In the genomic region with DNA sequence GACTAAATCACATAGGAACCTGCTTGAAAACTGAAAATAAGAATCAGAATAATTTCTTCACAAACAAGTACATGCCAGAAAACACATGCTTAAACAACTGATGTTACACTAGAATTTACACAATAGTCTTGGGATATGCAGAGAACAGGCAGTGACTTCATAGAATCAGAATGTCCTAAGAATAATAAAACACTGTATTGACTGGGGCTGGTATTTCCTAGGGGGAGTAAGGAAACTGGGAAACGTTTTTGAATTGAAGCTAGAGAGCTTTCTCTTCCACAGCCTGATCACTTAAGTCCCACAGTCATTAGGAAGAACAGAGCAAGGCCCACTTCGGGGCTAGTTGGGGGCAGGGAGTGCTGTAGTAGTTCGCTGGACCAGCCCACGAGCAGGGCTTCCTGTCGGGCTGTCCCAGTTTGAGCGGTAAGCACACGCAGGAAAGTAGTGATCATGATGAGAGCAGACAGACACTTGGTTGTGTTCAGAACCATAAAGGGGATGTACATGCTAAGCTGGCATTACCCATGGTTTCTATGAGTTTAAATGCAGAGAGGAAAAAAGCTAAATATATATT, we compare ENCODE assay signal across 13 mouse cellular contexts. TPM values are rescaled to one million over a fixed set of nuclear protein-coding genes. Genes with fewer than 3 reads are reported as not detected.
DNase-seq lines count a peak whose midpoint lies in the region; ATAC-seq and TF ChIP-seq lines count a peak whose summit lies in the region.
"Had no signal": no experiment of that assay in that cellular context is flagged by ENCODE, and none has a peak within 500 bp of the region (broad histone marks: within the 10 kb centered on the region; RNA-seq: fewer than 3 reads in every experiment).

No protein-coding gene starts in this region.

- intact Hi-C loops in heart, postnatal 25 days (cut with DNase I) = no loop called here

- no peak for TF ChIP-seq EP300 in stomach, postnatal 0 days (optimal IDR thresholded peaks at IDR 0.05)

- peaks cover 30% of the 10 kb centered on the region for H3K36me3 ChIP-seq in forebrain, embryonic 13.5 days (ENCODE audit: poor library complexity, severe bottlenecking)
- peaks cover under 1% of the 10 kb centered on the region; the same call in 1 of the 2 replicates for H3K36me3 ChIP-seq in forebrain, embryonic 16.5 days (ENCODE audit: control insufficient read depth, insufficient read depth)
- peaks cover 31% of the 10 kb centered on the region for H3K36me3 ChIP-seq in limb, embryonic 14.5 days (ENCODE audit: control insufficient read depth, insufficient read depth, low read length)
- H3K36me3 ChIP-seq in limb, embryonic 10.5 days = peaks cover 58% of the 10 kb centered on the region
- 0 out of 2 replicates have a peak, but pooled peaks cover 8% of the 10 kb centered on the region for H3K36me3 ChIP-seq in stomach, postnatal 0 days (ENCODE audit: control insufficient read depth, insufficient read depth, low read length)

- no peak for TF ChIP-seq POLR2A in limb, embryonic 14.5 days (IDR thresholded peaks at IDR 0.05; ENCODE audit: borderline replicate concordance, extremely low read depth, insufficient read depth, insufficient read length)

- ATAC-seq in forebrain, embryonic 13.5 days = no peak
- ATAC-seq in forebrain, embryonic 16.5 days = no peak
- ATAC-seq in limb, embryonic 14.5 days (ENCODE audit: low FRiP score, low read depth) = no peak
- no peak; the same call in 1 of the 2 replicates for ATAC-seq in stomach, postnatal 0 days (ENCODE audit: low FRiP score, low TSS enrichment)
- ATAC-seq: inflammation-experienced regulatory T-cells, adult 6 months; midbrain, embryonic 13.5 days had no signal

- no peak overlapping the region for H3K9ac ChIP-seq in forebrain, embryonic 13.5 days
- H3K9ac ChIP-seq in forebrain, embryonic 16.5 days (replicated peaks; ENCODE audit: low read depth, low read length) = no peak overlapping the region
- no peak overlapping the region for H3K9ac ChIP-seq in limb, embryonic 14.5 days (ENCODE audit: low read depth, low read length, severe bottlenecking)
- no peak overlapping the region for H3K9ac ChIP-seq in stomach, postnatal 0 days (ENCODE audit: low read length)
- H3K9ac ChIP-seq: midbrain, embryonic 13.5 days had no signal

- DNase-seq in limb, embryonic 14.5 days (ENCODE audit: low spot score) = peak; percentile 4
- DNase-seq in limb, embryonic 10.5 days (ENCODE audit: low spot score) = no peak
- DNase-seq in heart, postnatal 25 days (ENCODE audit: low spot score) = peak; percentile 13
- DNase-seq in stomach, postnatal 0 days (ENCODE audit: low spot score) = no peak
- DNase-seq in frontal cortex, postnatal 14 days (ENCODE audit: low spot score in 2 of 2) = no peak
- DNase-seq in cerebellum, postnatal 36 days = no peak
- DNase-seq: adrenal gland, postnatal 25 days; liver had no signal

- no peaks in the 10 kb centered on the region for H3K27me3 ChIP-seq in forebrain, embryonic 13.5 days
- no peaks in the 10 kb centered on the region for H3K27me3 ChIP-seq in forebrain, embryonic 16.5 days (replicated peaks; ENCODE audit: control insufficient read depth, insufficient read depth, low read length)
- H3K27me3 ChIP-seq in limb, embryonic 14.5 days (ENCODE audit: control insufficient read depth, insufficient read depth, low read length) = no peaks in the 10 kb centered on the region
- no peaks in the 10 kb centered on the region for H3K27me3 ChIP-seq in limb, embryonic 10.5 days (ENCODE audit: low read depth, poor library complexity, severe bottlenecking)
- H3K27me3 ChIP-seq in stomach, postnatal 0 days (ENCODE audit: control insufficient read depth, insufficient read depth, low read length) = no peaks in the 10 kb centered on the region
- H3K27me3 ChIP-seq: midbrain, embryonic 13.5 days had no signal

- no peak overlapping the region for H3K4me3 ChIP-seq in forebrain, embryonic 13.5 days
- H3K4me3 ChIP-seq in forebrain, embryonic 16.5 days (replicated peaks; ENCODE audit: low read length) = no peak overlapping the region
- H3K4me3 ChIP-seq in limb, embryonic 14.5 days (replicated peaks; ENCODE audit: low read length) = no peak overlapping the region
- H3K4me3 ChIP-seq in limb, embryonic 10.5 days = no peak overlapping the region
- H3K4me3 ChIP-seq in stomach, postnatal 0 days (ENCODE audit: low read depth, low read length) = no peak overlapping the region
- H3K4me3 ChIP-seq: midbrain, embryonic 13.5 days had no signal

- no peak for TF ChIP-seq CTCF in stomach, postnatal 0 days (IDR thresholded peaks at IDR 0.05; ENCODE audit: low read depth)

- peak overlapping the region; percentile 21 for H3K27ac ChIP-seq in forebrain, embryonic 13.5 days
- H3K27ac ChIP-seq in forebrain, embryonic 16.5 days (ENCODE audit: low read length) = no peak overlapping the region; the same call in 1 of the 2 replicates
- H3K27ac ChIP-seq in limb, embryonic 14.5 days (replicated peaks; ENCODE audit: low read depth, low read length) = peak overlapping the region; percentile 52
- no peak overlapping the region for H3K27ac ChIP-seq in limb, embryonic 10.5 days
- 0 out of 2 replicates have a peak overlapping the region, but pooled peaks have one; percentile 26 for H3K27ac ChIP-seq in stomach, postnatal 0 days (replicated peaks)
- H3K27ac ChIP-seq: midbrain, embryonic 13.5 days had no signal

- 58% methylated on average over 7 of the region's 7 CpGs for WGBS in forebrain, embryonic 13.5 days
- WGBS in forebrain, embryonic 16.5 days = 40% methylated on average over 7 of the region's 7 CpGs
- WGBS in limb, embryonic 14.5 days = 72% methylated on average over 7 of the region's 7 CpGs
- 79% methylated on average over 7 of the region's 7 CpGs for WGBS in limb, embryonic 10.5 days
- WGBS in stomach, postnatal 0 days = 60% methylated on average over 7 of the region's 7 CpGs

- H3K4me1 ChIP-seq in forebrain, embryonic 13.5 days = peaks cover 4% of the 10 kb centered on the region
- H3K4me1 ChIP-seq in forebrain, embryonic 16.5 days (replicated peaks; ENCODE audit: control insufficient read depth, insufficient read depth, low read length) = no peaks in the 10 kb centered on the region; the same call in 1 of the 2 replicates
- no peaks in the 10 kb centered on the region for H3K4me1 ChIP-seq in limb, embryonic 14.5 days (ENCODE audit: control insufficient read depth, insufficient read depth, low read length)
- H3K4me1 ChIP-seq in limb, embryonic 10.5 days = no peaks in the 10 kb centered on the region
- no peaks in the 10 kb centered on the region for H3K4me1 ChIP-seq in stomach, postnatal 0 days (replicated peaks; ENCODE audit: control insufficient read depth, insufficient read depth)
- H3K4me1 ChIP-seq: midbrain, embryonic 13.5 days had no signal

- no peak overlapping the region for H3K4me2 ChIP-seq in forebrain, embryonic 13.5 days
- no peak overlapping the region for H3K4me2 ChIP-seq in forebrain, embryonic 16.5 days (ENCODE audit: low read length)
- H3K4me2 ChIP-seq in limb, embryonic 14.5 days (replicated peaks; ENCODE audit: low read depth, low read length, severe bottlenecking) = no peak overlapping the region
- no peak overlapping the region for H3K4me2 ChIP-seq in stomach, postnatal 0 days (replicated peaks; ENCODE audit: low read depth)
- H3K4me2 ChIP-seq: midbrain, embryonic 13.5 days had no signal

- no peaks in the 10 kb centered on the region for H3K9me3 ChIP-seq in forebrain, embryonic 13.5 days (replicated peaks)
- no peaks in the 10 kb centered on the region for H3K9me3 ChIP-seq in forebrain, embryonic 16.5 days (ENCODE audit: control insufficient read depth, low read length)
- H3K9me3 ChIP-seq in limb, embryonic 14.5 days (ENCODE audit: control insufficient read depth, low read length) = no peaks in the 10 kb centered on the region
- no peaks in the 10 kb centered on the region for H3K9me3 ChIP-seq in limb, embryonic 10.5 days (replicated peaks)
- H3K9me3 ChIP-seq in stomach, postnatal 0 days (ENCODE audit: control insufficient read depth, low read length) = no peaks in the 10 kb centered on the region
- H3K9me3 ChIP-seq: midbrain, embryonic 13.5 days had no signal

RNA-seq across cellular contexts. Expression of gene Meltf, which starts 44.5 kb away (rescaled TPM):
- polyA plus RNA-seq in forebrain, embryonic 13.5 days (2015; fragmentation: Nextera tagmentation; extraction: Ambion mirVana) = 0.09 and 0.16 TPM in 2 replicates
- 0.11 and 0.16 TPM in 2 replicates for polyA plus RNA-seq in forebrain, embryonic 16.5 days (2015; fragmentation: Nextera tagmentation; extraction: Ambion mirVana)
- polyA plus RNA-seq in limb, embryonic 14.5 days (2012; rRNA removed) = 9.6 and 12.7 TPM in 2 replicates
- 2.3 and 3.1 TPM in 2 replicates for polyA plus RNA-seq in limb, embryonic 14.5 days (2014; fragmentation: Nextera tagmentation; extraction: Ambion mirVana)
- polyA plus RNA-seq in limb, embryonic 10.5 days (2016; fragmentation: Nextera tagmentation; extraction: Ambion mirVana) = 0.06 and 0.18 TPM in 2 replicates
- under 1 TPM in 1 of 2 experiments, not detected in 1; 0.10 TPM for total RNA-seq in heart, postnatal 25 days (2021)
- polyA plus RNA-seq in stomach, postnatal 0 days (2015; fragmentation: Nextera tagmentation; extraction: Ambion mirVana) = 0.06 TPM in 1 of 2 replicates, not detected in the other
- total RNA-seq: adrenal gland, postnatal 25 days; common myeloid progenitor, adult 5-6 weeks had no signal
- polyA plus RNA-seq: inflammation-experienced regulatory T-cells, adult 6 months had no signal

Comparison
In these comparisons a context has a peak if more than half of its experiments do, and no peak if none do; other contexts are left out.
1. H3K27ac ChIP-seq: peak in forebrain, embryonic 13.5 days (single experiment), limb, embryonic 14.5 days (single experiment) and stomach, postnatal 0 days (single experiment); none in forebrain, embryonic 16.5 days (single experiment) and limb, embryonic 10.5 days (single experiment).
2. DNase-seq: peak in limb, embryonic 14.5 days (single experiment) and heart, postnatal 25 days (single experiment); none in limb, embryonic 10.5 days (single experiment), stomach, postnatal 0 days (single experiment), frontal cortex, postnatal 14 days (0 of 2) and cerebellum, postnatal 36 days (0 of 2).